Mouse (Mus musculus) heart, adult 2 months (tissue): Measurements from ENCODE around the gene Smpd1. TPM values are rescaled to one million over a fixed set of nuclear protein-coding genes. Genes with fewer than 3 reads are reported as not detected.

Experiments used
- DNase-seq, 2 experiments: peaks; one replicate each; pipeline ENCODE4 v3.0.0; 2021
- H3K27ac ChIP-seq: fragments of 200-600 bp; 2 replicates; pipeline ENCODE4 v1.8.1; 2022
- H3K27me3 ChIP-seq: fragments of 200-500 bp; 2 replicates; pipeline ENCODE4 v1.6.1; 2012; ENCODE audit warnings: mild to moderate bottlenecking, low read length, inconsistent platforms, mixed read lengths; ENCODE audit not compliant: control insufficient read depth, insufficient read depth
- H3K36me3 ChIP-seq: fragments of 200-500 bp; 2 replicates; pipeline ENCODE4 v1.6.1; 2012; ENCODE audit warnings: low read length, inconsistent platforms; ENCODE audit not compliant: control insufficient read depth, insufficient read depth
- H3K4me1 ChIP-seq: fragments of 200-500 bp; 2 replicates; pipeline ENCODE4 v1.6.1; 2011; ENCODE audit warnings: low read length; ENCODE audit not compliant: control insufficient read depth, insufficient read depth
- H3K4me3 ChIP-seq: fragments of 200-600 bp; 2 replicates; pipeline ENCODE4 v1.8.1; 2022
- H3K79me2 ChIP-seq: fragments of 200-500 bp; replicated peaks from 2 replicates; pipeline ENCODE4 v1.6.1; 2012; ENCODE audit warnings: mild to moderate bottlenecking, inconsistent platforms, low read length, moderate library complexity, mixed read lengths; ENCODE audit not compliant: control insufficient read depth, insufficient read depth
- H3K9ac ChIP-seq: fragments of 200-500 bp; 2 replicates; pipeline ENCODE4 v1.6.1; 2012; ENCODE audit warnings: low read depth, mild to moderate bottlenecking, control low read depth, inconsistent platforms, low read length, mixed read lengths
- CTCF ChIP-seq: fragments of 200-600 bp; IDR thresholded peaks from 2 replicates; pipeline ENCODE4 v1.8.1; 2022; ENCODE audit warnings: antibody characterized with exemption, mild to moderate bottlenecking, moderate library complexity
- EP300 ChIP-seq: fragments of 200-500 bp; IDR thresholded peaks from 2 replicates; pipeline ENCODE4 v1.6.1; 2011; ENCODE audit warnings: low read depth, low read length, control low read depth; ENCODE audit not compliant: insufficient read depth
- POLR2A ChIP-seq: fragments of 200-500 bp; IDR thresholded peaks from 2 replicates; pipeline ENCODE4 v1.6.1; 2011; ENCODE audit warnings: mild to moderate bottlenecking, low read depth, low read length, control low read depth; ENCODE audit not compliant: insufficient read depth
- WGBS: fragments of 180-500 bp; shearing (Covaris S2); methylation state at CpG from one replicate; pipeline ENCODE4 v1.1.7; 2018; 5-methylcytosine and 5-hydroxymethylcytosine counted together
- intact Hi-C: fragments of 180-260 bp; cut with DNase I; formaldehyde crosslinking; loops from one replicate; pipeline ENCODE4 v1.15.1; 2025
- long read RNA-seq: library from polyadenylated mRNA; stranded (forward); transcript quantifications from one replicate; pipeline ENCODE4 v2.0.0, GENCODE M21; 2021
- polyA plus RNA-seq: library from polyadenylated mRNA; depleted of rRNA; stranded (reverse); fragments of >200 nt; gene quantifications from 2 replicates; pipeline ENCODE4 v1.2.3, GENCODE M21; 2012; rRNA removed
- total RNA-seq, 2 experiments: library from RNA; stranded (reverse); gene quantifications; 2 replicates each; pipeline ENCODE4 v1.2.3; 2021

Smpd1 gene
- total RNA-seq (100 to 1,000 TPM; 154 to 186 TPM), polyA plus RNA-seq (190 and 211 TPM in 2 replicates)
- long read RNA-seq, transcript Smpd1-201 (6 exons, 2,412 nt), result major isoform, 246 of 262 reads
- long read RNA-seq, partial matches to known transcripts, result 11 of 262 reads
- long read RNA-seq, other reads (novel, unspliced or antisense), result 5 of 262 reads

GRCm38 (mm10) chr7:105554212-105554942 lies at the start of gene Smpd1:
Gene Smpd1, plus strand, starts transcription at chr7:105554360.
- TF ChIP-seq POLR2A, result peak; percentile 79
- TF ChIP-seq CTCF, result peak; percentile 16; the same call in 1 of the 2 replicates
- no peak; the same call in 1 of the 2 replicates for TF ChIP-seq EP300
- Histone ChIP-seq H3K4me1 (peaks cover 4% of the 10 kb centered on the region), H3K27me3 (no peaks in the 10 kb centered on the region), H3K36me3 (no peaks in the 10 kb centered on the region), H3K79me2 (no peaks in the 10 kb centered on the region), H3K4me3 (peak within 1 kb of the TSS; percentile 82), H3K27ac (peak within 1 kb of the TSS; percentile 77), H3K9ac (peak within 1 kb of the TSS; percentile 94)
- WGBS, result 2% methylated on average over 26 of the region's 26 CpGs
- peak; percentile 89 to 94 for DNase-seq
- intact Hi-C loops, result loop anchor here (2.0 to 10.0 kb wide), 5 partner anchors 26 to 258 kb away; partner anchors contain the start of genes Apbb1, Arfip2, Gm45799 and Ilk

- no peaks in the 10 kb centered on the region for H3K27me3 ChIP-seq
- 55% methylated on average over 4 of the region's 4 CpGs for WGBS
- no peak overlapping the region for H3K27ac ChIP-seq
- no peak overlapping the region for H3K4me3 ChIP-seq
- intact Hi-C loops, result no loop called here
- H3K4me1 ChIP-seq, result no peaks in the 10 kb centered on the region
- no peaks in the 10 kb centered on the region for H3K36me3 ChIP-seq
- no peak for TF ChIP-seq EP300
- no peak for TF ChIP-seq CTCF
- TF ChIP-seq POLR2A, result no peak
- no peaks in the 10 kb centered on the region for H3K79me2 ChIP-seq
- no peak for DNase-seq
- H3K9ac ChIP-seq, result no peak overlapping the region
Measured at GRCm38 (mm10) chr7:105507257-105507656, 46.9 kb upstream of the Smpd1 start.

GRCm38 (mm10) chr7:105510143-105510542 lies 44.0 kb upstream of the Smpd1 start:
- H3K9ac ChIP-seq, result no peak overlapping the region
- WGBS, result 55% methylated on average over 5 of the region's 5 CpGs

GRCm38 (mm10) chr7:105513845-105514291 lies 40.3 kb upstream of the Smpd1 start:
- H3K79me2 ChIP-seq, result no peaks in the 10 kb centered on the region
- H3K36me3 ChIP-seq, result no peaks in the 10 kb centered on the region
- no peak overlapping the region for H3K27ac ChIP-seq
- intact Hi-C loops, result loop anchor here (2.0 to 10.0 kb wide), 3 partner anchors 31 to 343 kb away; partner anchors contain the start of gene Cavin3
- no peak for TF ChIP-seq CTCF
- TF ChIP-seq EP300, result no peak
- no peak for TF ChIP-seq POLR2A
- no peak overlapping the region for H3K9ac ChIP-seq
- H3K4me3 ChIP-seq, result no peak overlapping the region
- no peaks in the 10 kb centered on the region for H3K27me3 ChIP-seq
- H3K4me1 ChIP-seq, result no peaks in the 10 kb centered on the region
- DNase-seq, result no peak
- WGBS, result 57% methylated on average over 5 of the region's 5 CpGs

More at GRCm38 (mm10) chr7:105510143-105510542, 44.0 kb upstream of the Smpd1 start:
- DNase-seq, result no peak
- H3K36me3 ChIP-seq, result no peaks in the 10 kb centered on the region
- no peaks in the 10 kb centered on the region for H3K27me3 ChIP-seq
- H3K4me3 ChIP-seq, result no peak overlapping the region
- no peak for TF ChIP-seq EP300
- H3K79me2 ChIP-seq, result no peaks in the 10 kb centered on the region
- H3K4me1 ChIP-seq, result no peaks in the 10 kb centered on the region
- intact Hi-C loops, result loop anchor here (10.0 kb wide), 1 partner anchor 255 kb away; no protein-coding TSS in a partner anchor
- no peak overlapping the region for H3K27ac ChIP-seq

GRCm38 (mm10) chr7:105514561-105514960 lies 39.6 kb upstream of the Smpd1 start:
- 50% methylated on average over 5 of the region's 5 CpGs for WGBS
- Histone ChIP-seq H3K27me3 (no peaks in the 10 kb centered on the region), H3K36me3 (no peaks in the 10 kb centered on the region), H3K79me2 (no peaks in the 10 kb centered on the region), H3K4me1 (no peaks in the 10 kb centered on the region), H3K9ac (no peak overlapping the region), H3K27ac (no peak overlapping the region), H3K4me3 (no peak overlapping the region)
- no peak for DNase-seq
- intact Hi-C loops, result loop anchor here (2.0 to 10.0 kb wide), 3 partner anchors 32 to 344 kb away; partner anchors contain the start of gene Cavin3
- TF ChIP-seq POLR2A (no peak), CTCF (no peak), EP300 (no peak)

GRCm38 (mm10) chr7:105515178-105515577 lies 39.0 kb upstream of the Smpd1 start:
- H3K4me3 ChIP-seq, result no peak overlapping the region
- no peaks in the 10 kb centered on the region for H3K4me1 ChIP-seq
- no peak overlapping the region for H3K27ac ChIP-seq
- intact Hi-C loops, result loop anchor here (1.0 to 10.0 kb wide), 4 partner anchors 32 to 344 kb away; partner anchors contain the start of gene Cavin3
- no peak overlapping the region for H3K9ac ChIP-seq
- H3K27me3 ChIP-seq, result no peaks in the 10 kb centered on the region
- TF ChIP-seq CTCF, result peak; percentile 100
- no peak for TF ChIP-seq POLR2A
- TF ChIP-seq EP300, result peak; percentile 83
- peak; percentile 38 to 73 for DNase-seq
- H3K36me3 ChIP-seq, result no peaks in the 10 kb centered on the region
- no peaks in the 10 kb centered on the region for H3K79me2 ChIP-seq
- WGBS, result 8% methylated on average over 5 of the region's 5 CpGs
